Mouse (Mus musculus) neutrophil, adult 5-6 weeks (primary cell): ENCODE measurements at regions not wholly inside any gene's neighbourhood (a gene's known extent, or its start where the extent isn't known, plus 50 kb on each side); places are given as distances from the start of the nearest gene placed in this dataset.
"Not testable (repeated sequence)": the region's sequence is repeated elsewhere in the genome, so short reads cannot be mapped to it uniquely, and the experiment has no call there.

Experiments used
- ATAC-seq: fragments of 151-379, 151-347 bp; 2 replicates; pipeline ENCODE4 v1.8.0; 2017; ENCODE audit warnings: mild to moderate bottlenecking, moderate TSS enrichment; ENCODE audit not compliant: insufficient number of reproducible peaks, poor library complexity, low FRiP score, severe bottlenecking; ENCODE audit errors: extremely low read depth

GRCm38 (mm10) chr13:50906431-50906830, 194.2 kb upstream of the Spin1 start:
- not testable (repeated sequence) for ATAC-seq

DNA sequence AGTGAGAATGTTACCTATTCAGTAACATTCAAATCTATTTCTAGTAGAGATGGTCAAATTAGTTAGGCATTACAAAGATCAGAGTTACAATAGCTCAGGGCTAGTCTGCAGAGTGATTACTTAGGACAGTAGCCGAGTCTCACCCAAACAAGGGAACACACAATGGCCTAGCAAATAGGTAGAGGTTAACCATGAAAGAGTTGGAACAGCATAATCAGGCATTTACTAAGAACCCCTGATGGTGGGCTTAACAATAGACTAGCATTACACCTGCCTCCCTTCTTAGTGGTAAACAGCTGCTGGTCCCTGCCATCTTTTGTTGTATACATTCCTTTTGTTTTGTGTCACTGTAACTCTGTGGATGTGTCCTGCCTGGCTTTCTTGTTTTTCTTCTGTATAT, 193.8 kb upstream of the Spin1 start:
- ATAC-seq: no peak

DNA sequence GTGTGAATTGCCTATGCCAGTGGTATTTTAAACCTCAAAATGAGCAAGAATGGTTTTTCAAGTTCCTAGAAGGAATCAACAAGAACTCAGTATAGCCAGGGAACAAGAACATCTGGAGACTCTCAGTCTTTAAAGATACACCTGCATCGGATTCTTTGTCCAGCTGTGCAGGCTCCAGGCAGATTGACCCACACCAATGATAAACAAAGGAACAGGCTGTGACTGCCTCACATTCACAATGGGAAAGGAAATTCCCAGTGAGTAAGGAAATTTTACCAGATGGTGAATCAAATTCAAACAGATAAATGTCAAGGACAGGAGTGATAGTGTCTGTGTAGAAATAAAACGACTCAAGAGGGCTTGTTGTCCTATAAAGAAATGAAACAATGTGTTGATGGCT, 187.9 kb upstream of the Spin1 start:
- ATAC-seq: not testable (repeated sequence)

DNA sequence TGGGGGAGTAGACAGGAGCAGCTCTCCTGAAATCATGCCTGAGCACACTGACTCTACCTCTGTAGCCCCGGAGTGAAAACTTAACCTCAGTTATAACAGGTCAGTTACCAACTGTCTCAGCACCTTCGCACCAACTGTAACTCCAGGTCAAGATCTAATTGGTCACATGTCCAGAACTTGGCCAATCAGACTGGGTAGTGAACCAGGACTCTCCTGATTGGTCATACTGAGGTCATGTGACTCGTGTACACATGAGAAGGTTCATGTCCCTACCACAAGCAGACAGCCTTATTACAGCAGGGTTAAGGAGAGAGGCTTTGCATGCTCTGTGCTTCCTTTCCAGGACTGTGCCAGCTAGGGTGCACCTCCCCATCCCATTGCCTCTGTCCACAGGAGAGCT, 166.7 kb upstream of the Spin1 start:
- ATAC-seq: not testable (repeated sequence)

DNA sequence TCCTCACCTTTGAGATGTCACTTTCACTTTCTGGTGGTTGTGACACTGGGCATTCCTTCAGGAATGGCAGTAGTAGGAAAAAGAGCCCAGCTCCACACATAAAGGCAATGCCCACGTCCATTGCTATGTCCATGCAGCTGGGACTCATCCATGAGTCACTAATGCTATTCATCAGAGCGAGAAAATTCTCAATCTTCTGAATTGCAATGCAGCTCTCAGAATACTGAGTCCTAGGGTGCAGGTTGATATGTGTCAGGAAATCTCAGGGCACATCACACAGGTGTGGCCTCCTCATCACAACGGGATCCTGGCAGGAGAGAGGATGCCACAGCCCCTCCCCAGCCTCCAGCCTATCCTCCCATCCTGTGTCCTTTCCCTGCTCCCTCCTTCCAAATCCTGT, 158.1 kb upstream of the Spin1 start:
- ATAC-seq: no peak

DNA sequence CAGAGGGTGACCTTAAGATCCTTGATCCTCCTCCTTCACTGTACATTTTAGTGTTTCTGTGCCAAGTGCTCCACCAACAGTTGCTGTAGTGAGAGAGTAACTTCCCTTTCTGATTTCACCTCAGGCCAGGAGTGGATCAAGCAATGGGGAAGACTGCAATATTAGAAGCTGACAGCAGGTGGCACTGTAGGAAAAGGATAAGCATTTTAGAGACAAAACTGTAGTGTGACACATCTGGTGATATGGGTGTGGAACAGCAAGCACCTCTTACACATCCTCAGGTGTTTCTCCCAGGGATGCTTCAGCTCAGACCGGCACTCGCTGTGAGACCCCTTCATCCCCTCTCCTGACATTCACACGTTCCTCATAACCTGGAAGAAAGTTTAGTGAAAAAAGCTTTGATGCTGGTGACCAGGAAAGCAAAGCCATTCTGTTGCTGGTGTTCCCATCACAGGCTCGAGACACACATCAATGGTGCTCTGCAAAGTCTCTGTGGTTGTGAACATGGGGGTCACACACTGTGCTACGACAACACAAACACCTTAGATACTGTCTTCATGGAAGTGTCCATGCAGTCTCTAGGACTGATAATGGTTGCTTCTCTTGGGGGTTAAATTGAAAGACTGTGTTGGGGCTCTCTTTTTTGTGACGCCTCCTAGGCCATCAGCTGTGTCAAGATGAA, 151.0 kb upstream of the Spin1 start:
- peak; percentile 61; the same call in 1 of the 2 replicates for ATAC-seq

DNA sequence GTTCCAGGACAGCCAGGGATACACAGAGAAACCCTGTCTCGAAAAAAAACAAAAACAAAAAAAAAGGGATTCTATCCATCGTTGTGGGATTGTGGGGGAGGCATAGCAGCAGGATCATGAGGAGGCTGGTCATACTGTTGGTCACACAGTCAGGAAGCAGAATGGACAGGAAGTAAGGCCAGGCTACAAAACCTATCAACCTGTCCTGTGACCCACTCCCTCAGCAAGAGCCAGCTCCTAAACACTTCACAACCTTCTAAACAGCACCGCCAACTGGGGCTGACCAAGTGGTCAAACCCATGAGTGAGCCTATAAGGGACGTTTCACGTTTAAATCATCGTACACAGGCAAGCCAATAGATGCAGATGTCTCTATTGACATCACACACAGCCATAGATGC, 146.0 kb upstream of the Spin1 start:
- no peak for ATAC-seq

DNA sequence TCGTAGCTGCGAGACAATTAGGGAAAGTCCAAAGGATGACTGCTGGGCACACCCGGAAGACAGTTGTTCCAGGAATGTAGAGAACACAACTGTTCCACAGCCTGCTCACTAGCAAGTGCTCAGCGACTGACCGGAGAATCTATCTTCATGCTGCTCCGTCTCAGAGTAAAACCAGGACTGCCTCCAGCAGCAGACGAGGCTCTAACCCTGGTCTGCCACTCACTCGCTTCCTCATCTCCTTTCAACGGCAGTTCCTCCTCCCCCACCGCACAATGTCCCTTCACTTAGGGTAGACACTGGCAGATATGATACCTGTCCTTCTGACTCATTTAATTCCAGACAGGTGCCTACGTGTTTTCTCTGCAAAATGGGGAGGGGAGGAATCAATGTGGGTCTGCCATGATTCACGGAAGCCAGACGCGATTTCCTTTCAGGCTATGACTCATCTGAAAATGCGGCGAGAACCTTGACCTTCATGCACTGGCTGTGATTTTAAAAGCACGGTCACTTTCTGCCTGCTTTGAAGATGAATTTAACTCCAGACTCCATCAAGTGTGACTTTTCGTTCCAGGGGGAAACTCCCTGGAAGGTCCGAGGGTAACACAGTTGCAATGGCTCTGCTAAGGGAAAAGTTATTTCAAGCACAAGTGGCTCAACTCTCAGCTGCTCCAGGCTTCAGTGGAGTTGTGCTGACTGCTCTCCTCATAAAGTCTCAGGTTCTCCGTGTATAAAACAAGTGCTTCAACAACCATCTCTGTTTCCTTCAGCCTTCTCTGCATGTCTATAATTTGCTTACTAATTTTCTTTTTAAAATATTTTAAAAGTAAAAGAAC, 142.4 kb upstream of the Spin1 start:
- ATAC-seq: no peak

- no peak for ATAC-seq
These were observed 139.8 kb upstream of the Spin1 start for GRCm38 (mm10) chr13:50960909-50961308.

- no peak for ATAC-seq
These were observed 136.6 kb upstream of the Spin1 start for GRCm38 (mm10) chr13:50964070-50964469.

GRCm38 (mm10) chr13:50965041-50965440, 135.6 kb upstream of the Spin1 start:
- not testable (repeated sequence) for ATAC-seq

DNA sequence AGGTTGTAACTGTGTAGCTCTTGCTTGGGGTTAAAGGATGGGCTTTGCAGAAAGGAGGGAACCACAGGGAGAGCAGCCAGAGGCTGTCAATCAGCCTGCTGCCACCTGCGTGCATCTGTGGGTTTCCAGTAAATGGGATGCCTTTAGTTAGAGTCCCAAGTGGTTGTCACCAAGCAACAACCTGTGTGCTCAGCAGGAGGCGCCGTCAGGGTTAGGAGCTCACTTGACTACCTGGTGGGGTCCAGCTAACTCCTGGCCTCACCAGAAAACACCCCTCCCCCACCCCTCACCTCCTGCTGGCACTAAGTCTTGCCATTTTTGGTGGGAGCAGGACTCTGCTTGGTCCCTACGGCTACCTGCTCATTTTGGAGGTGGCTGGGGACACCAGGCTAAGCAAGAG, 135.0 kb upstream of the Spin1 start:
- ATAC-seq: no peak

- no peak for ATAC-seq
These were observed 133.9 kb upstream of the Spin1 start for GRCm38 (mm10) chr13:50966826-50967225.

DNA sequence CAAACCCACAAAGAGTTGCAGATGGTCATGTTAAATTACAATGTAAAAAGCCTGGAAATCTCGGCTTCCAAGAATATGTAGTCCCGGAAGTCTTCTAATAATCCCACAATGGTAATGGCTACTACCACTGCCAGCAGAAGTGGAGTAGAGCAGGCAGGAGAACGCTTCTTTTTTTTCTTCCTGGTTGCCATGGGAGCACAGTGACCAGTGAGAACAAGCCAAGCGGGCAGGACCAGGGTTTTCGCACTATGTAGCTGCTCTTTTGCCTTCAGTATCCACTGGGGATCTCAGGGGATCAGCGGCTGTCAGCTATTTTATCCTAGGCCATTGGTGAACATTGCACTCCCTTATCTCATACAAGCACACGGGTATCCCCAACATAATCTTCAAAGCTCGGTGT, 127.3 kb upstream of the Spin1 start:
- no peak for ATAC-seq

DNA sequence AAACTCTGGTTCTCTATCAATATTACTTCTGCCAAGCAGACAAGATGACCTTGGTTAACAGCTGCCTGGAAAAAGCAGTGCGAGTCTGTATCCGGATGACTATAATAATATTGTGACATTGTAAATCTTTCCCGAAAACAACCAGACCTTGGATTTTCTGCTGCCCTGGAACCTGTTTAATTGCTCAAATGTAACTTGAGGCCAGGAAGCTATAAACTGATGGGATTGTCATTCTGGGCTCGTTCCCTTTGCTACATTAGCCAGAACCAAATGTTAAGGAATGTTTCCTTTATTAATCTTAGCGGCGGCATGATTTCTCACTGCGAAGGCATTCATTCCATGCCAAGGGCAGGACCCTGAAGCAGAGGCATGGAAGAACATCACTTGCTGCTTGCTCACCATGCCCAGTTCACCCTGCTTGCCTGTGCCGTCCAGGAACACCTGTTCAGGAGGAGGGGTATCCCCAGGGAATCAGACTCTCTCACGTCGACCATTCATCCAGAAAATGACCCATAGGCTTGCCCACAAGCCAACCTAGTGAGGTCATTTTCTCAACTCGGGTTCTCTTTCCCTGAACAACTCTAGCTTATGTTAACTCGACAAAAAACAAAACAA, 125.3 kb upstream of the Spin1 start:
- ATAC-seq: no peak

DNA sequence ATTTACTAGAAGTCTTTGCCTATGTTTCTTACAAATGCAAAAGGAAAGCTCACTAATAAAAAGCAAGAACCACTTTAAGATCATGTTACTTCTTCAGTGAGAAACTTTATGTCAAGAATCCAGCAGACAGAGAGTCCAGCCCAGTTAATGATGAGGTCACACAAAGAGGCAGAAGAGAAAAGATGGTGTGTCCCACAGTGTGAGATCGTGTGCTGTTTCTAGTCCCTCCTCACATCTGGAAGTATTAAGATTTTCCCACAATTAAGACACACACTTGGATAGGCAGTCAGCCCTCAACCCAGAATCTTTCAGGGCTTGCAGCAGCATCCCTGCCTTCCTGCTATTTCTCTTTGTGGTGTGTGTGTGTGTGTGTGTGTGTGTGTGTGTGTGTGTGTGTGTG, 118.7 kb upstream of the Spin1 start:
- ATAC-seq: no peak

DNA sequence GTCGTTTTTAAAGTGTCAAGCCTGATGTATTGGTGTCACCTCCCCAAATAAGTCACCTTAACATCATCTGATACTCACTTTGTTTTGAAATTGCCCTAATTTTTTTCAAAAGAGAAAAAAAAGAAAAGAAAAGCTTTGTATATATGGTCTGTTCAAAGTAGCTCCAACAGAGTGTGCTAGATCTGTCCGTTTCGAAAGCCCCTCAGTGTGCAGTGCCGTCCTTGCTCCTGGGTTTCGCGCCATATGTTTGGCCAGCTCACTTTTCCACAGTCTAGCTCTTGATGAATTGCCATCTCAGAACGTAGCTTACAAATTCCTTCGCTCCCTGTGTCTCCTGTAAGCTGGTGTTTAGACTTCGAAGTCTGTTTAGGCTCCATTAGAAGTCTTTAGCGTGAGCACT, 117.7 kb upstream of the Spin1 start:
- ATAC-seq: no peak

GRCm38 (mm10) chr13:50991726-50992432, 108.8 kb upstream of the Spin1 start:
- ATAC-seq: no peak

- no peak for ATAC-seq
These were observed 100.9 kb upstream of the Spin1 start for GRCm38 (mm10) chr13:50999738-51000137.
